Mouse (Mus musculus) gastrocnemius, adult 2 months (tissue): ENCODE measurements around the gene Rsph10b. TPM values are rescaled to one million over a fixed set of nuclear protein-coding genes. Genes with fewer than 3 reads are reported as not detected.

Experiments
- DNase-seq: peaks from one replicate; pipeline ENCODE4 v3.0.0; 2022
- H3K27ac ChIP-seq: fragments of 200-600 bp; 2 replicates; pipeline ENCODE4 v1.8.1; 2022; ENCODE audit warnings: mild to moderate bottlenecking
- H3K4me3 ChIP-seq: fragments of 200-600 bp; 2 replicates; pipeline ENCODE4 v1.8.1; 2022; ENCODE audit warnings: mild to moderate bottlenecking, moderate library complexity
- CTCF ChIP-seq: fragments of 200-600 bp; IDR thresholded peaks from 2 replicates; pipeline ENCODE4 v1.8.1; 2022; ENCODE audit warnings: antibody characterized with exemption, mild to moderate bottlenecking, moderate library complexity
- intact Hi-C: fragments of 180-260 bp; cut with DNase I; formaldehyde crosslinking; loops from one replicate; pipeline ENCODE4 v1.15.1; 2025
- total RNA-seq, 2 experiments: library from RNA; stranded (reverse); gene quantifications; 2 replicates each; pipeline ENCODE4 v1.2.3; 2021

The Rsph10b gene
- total RNA-seq, 2 experiments from 2014 or later, result 0.31 to 0.84 TPM

DNA sequence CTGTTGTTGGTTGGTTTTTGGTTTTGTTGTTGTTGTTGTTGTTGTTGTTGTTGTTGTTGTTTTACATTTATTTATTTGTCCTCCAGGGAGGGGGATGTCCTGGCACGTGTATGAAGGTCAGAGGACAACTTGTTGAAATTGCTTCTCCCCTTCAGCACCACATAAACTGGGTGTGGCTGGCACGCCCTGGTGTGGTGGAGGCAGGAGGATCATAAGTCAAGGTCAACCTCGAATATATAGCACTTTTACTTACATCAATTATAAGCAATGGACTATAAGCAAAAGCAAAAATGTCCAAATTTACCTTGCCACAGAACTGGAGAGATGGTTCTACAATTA, 82.4 kb downstream of the Rsph10b start:
- no peak for TF ChIP-seq CTCF
- DNase-seq, result no peak
- H3K27ac ChIP-seq, result peak overlapping the region; percentile 93; the same call in 1 of the 2 replicates
- H3K4me3 ChIP-seq, result peak overlapping the region; percentile 96
- intact Hi-C loops, result no loop called here

DNA sequence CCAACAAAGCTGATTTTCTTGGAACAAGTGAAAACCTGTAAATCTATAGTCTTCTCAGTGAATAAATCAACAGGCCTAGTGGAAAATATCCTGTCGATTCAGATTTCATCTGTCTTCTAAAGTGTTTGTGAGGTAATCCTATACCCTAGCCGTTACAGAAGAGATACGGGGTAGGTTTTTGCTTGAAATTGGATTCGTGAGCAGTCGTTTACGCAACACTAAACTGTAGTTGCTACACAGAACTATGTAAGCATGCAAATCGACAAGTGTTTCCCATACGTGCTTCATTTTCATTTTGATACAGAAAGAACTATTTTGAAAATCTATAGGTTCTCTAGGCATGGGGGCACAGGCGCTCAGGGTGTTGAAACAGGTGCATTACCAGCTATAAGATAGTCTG, 83.0 kb downstream of the Rsph10b start:
- intact Hi-C loops, result no loop called here
- DNase-seq, result no peak
- TF ChIP-seq CTCF, result no peak
- Histone ChIP-seq H3K4me3 (no peak overlapping the region), H3K27ac (no peak overlapping the region)

DNA sequence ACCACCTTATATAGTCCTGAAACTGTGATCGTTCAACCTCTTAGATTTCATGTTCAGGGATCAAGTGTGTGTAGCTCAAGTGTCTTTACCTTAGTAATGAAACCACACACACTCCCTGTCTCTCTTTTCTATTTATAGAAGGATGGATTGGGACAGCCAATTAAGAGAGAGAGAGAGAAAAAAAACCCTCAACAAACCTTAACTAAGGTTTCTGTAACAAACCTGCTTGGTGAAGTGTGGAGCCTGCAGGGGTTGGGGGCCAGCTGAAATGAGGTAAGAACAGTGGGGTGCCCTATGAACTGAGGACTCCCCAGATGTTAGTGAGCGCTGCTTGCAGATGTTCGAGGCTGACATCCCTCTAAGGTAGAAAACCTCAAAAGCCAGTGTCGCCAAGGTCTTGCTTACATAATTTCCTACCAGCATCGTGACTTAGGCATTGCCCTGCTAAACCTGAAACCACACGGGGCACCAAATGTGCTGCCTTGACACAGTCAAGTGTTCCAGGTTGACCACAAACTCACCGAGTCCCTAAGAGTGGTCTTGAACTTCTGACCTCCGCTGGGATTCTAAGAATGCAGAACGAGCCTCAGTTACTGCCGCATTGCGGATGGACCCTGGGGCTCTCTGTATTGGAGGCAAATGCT, 93.9 kb downstream of the Rsph10b start, which contains the start of gene Ocm:
Ocm (minus strand) TSS at position 51 of the 644 bp plus-strand sequence.
- no peak for DNase-seq
- no peak for TF ChIP-seq CTCF
- intact Hi-C loops, result no loop called here
- no peak within 1 kb of the TSS for H3K4me3 ChIP-seq
- no peak within 1 kb of the TSS for H3K27ac ChIP-seq

DNA sequence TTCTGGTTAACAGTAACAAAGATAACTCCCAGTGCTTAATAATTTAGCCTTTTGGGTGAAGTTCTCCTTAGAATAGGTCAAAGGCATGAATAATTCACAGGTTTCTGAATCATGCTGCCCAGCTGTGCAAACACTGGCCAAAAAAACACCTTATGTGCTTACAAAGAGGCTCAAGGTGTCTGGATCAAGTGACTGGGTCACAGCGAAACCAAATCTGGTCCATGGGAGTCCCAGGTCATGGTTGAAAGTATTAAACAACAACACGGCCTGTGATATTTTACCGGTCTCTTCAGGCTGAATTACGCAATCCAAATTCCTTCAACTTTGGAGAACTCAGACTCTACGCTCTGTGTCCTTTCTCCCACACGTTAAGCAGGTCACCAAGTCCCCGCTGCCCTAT, 99.7 kb downstream of the Rsph10b start:
- Histone ChIP-seq H3K27ac (no peak overlapping the region), H3K4me3 (no peak overlapping the region)
- TF ChIP-seq CTCF, result no peak
- DNase-seq, result no peak
- intact Hi-C loops, result no loop called here

DNA sequence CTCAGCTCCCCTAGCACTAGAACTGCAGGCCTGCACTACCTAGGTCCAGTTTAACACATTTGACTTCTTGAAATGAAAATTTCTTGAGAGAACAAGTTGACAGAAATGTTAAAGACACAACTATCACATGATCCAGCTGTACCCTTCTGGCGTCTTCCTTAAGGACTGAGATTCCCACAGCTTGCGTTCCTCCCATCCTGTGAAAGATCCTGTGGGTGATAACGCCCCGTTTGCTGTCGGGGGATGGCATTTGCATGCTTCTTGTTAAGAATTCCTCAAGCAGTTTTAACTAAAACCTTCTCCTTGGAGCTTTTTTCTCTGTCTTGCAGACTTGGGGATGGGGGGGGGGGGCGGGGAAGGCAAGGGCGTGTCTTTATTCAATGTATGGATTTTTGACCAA, 101.7 kb downstream of the Rsph10b start:
- Histone ChIP-seq H3K27ac (no peak overlapping the region), H3K4me3 (no peak overlapping the region)
- no peak for DNase-seq
- no peak for TF ChIP-seq CTCF
- intact Hi-C loops, result no loop called here

Other genes starting within 250 kb of the Rsph10b start
- 1 to 10 TPM; 5.3 to 6.1 TPM for gene Usp42, start 200.8 kb upstream of the Rsph10b start, total RNA-seq
- gene Eif2ak1, start 115.2 kb upstream of the Rsph10b start, total RNA-seq, result 10 to 100 TPM; 26.2 to 26.3 TPM
- not detected for gene Ankrd61, start 35.4 kb upstream of the Rsph10b start, total RNA-seq
- gene Aimp2, start 23.2 kb upstream of the Rsph10b start, total RNA-seq, result 100 to 1,000 TPM in 1 of 2 experiments, 10 to 100 TPM in 1; 92.4 to 118 TPM
- gene Pms2, start 23.1 kb upstream of the Rsph10b start, total RNA-seq, result 1 to 10 TPM; 3.5 to 4.7 TPM
- not detected for gene Gm42421, start 4.9 kb upstream of the Rsph10b start, total RNA-seq
- gene Ccz1, start 81.8 kb downstream of the Rsph10b start, total RNA-seq, result 10 to 100 TPM; 39.7 to 43.7 TPM
- not detected for gene Ocm, start 93.6 kb downstream of the Rsph10b start, total RNA-seq
- 10 to 100 TPM; 24.7 to 25.0 TPM for gene Lmtk2, start 167.4 kb downstream of the Rsph10b start, total RNA-seq